Mouse (Mus musculus) heart, postnatal 14 days (tissue): ENCODE results near the gene Tmem262. TPM values are rescaled to one million over a fixed set of nuclear protein-coding genes. Genes with fewer than 3 reads are reported as not detected.

Source experiments
- DNase-seq, 2 experiments: peaks; one replicate each; pipeline ENCODE4 v3.0.0; 2021 to 2022
- intact Hi-C: fragments of 180-260 bp; cut with DNase I; formaldehyde crosslinking; loops from one replicate; pipeline ENCODE4 v1.15.1; 2025
- total RNA-seq, 2 experiments: library from RNA; stranded (reverse); gene quantifications; 2 replicates each; pipeline ENCODE4 v1.2.3; 2021

Tmem262 gene
- total RNA-seq, 2 experiments from 2014 or later = not detected

GRCm38 (mm10) chr19:6085417-6085879 is 5.6 kb downstream of the Tmem262 start:
- DNase-seq = peak; percentile 26 to 30
- intact Hi-C loops = loop anchor here (2.0 kb wide), 1 partner anchor 29 kb away; the partner anchor contains the start of genes Fau and Mrpl49

GRCm38 (mm10) chr19:6088841-6089240 is 9.0 kb downstream of the Tmem262 start:
- intact Hi-C loops = no loop called here
- DNase-seq = no peak

- no peak for DNase-seq
- intact Hi-C loops = no loop called here
Measured at GRCm38 (mm10) chr19:6094119-6094518, 14.3 kb downstream of the Tmem262 start, which contains the start of gene AC131692.1. Gene AC131692.1 (plus strand): TSS chr19:6094419.

- DNase-seq = no peak
- intact Hi-C loops = no loop called here
Measured at GRCm38 (mm10) chr19:6097847-6098246, 18.0 kb downstream of the Tmem262 start.

- intact Hi-C loops = no loop called here
- DNase-seq = no peak
Measured at GRCm38 (mm10) chr19:6101186-6101585, 21.4 kb downstream of the Tmem262 start.

- DNase-seq = peak in 1 of 2 experiments; percentile 21
- intact Hi-C loops = no loop called here
Measured at GRCm38 (mm10) chr19:6102169-6102853, 22.5 kb downstream of the Tmem262 start.

GRCm38 (mm10) chr19:6104476-6104875 is 24.6 kb downstream of the Tmem262 start:
- intact Hi-C loops = no loop called here
- no peak for DNase-seq

- intact Hi-C loops = no loop called here
- DNase-seq = no peak
Measured at GRCm38 (mm10) chr19:6105586-6105985, 25.8 kb downstream of the Tmem262 start, which contains the start of gene Naaladl1. Gene Naaladl1 (plus strand): TSS chr19:6105782.

GRCm38 (mm10) chr19:6113116-6113515 is 33.3 kb downstream of the Tmem262 start:
- no peak for DNase-seq
- intact Hi-C loops = no loop called here

- no peak for DNase-seq
Measured at GRCm38 (mm10) chr19:6116113-6116850, 36.4 kb downstream of the Tmem262 start.

GRCm38 (mm10) chr19:6117346-6117985 is 37.6 kb downstream of the Tmem262 start:
- no peak for DNase-seq
- intact Hi-C loops = no loop called here

More at GRCm38 (mm10) chr19:6116113-6116850, 36.4 kb downstream of the Tmem262 start:
- intact Hi-C loops = no loop called here

GRCm38 (mm10) chr19:6117986-6118676 is 38.3 kb downstream of the Tmem262 start, which contains the start of gene Sac3d1:
Gene Sac3d1 (minus strand): TSS chr19:6118650.
- DNase-seq = peak; percentile 85 to 88
- intact Hi-C loops = no loop called here

GRCm38 (mm10) chr19:6118677-6119185 is 38.9 kb downstream of the Tmem262 start:
- intact Hi-C loops = no loop called here
- no peak for DNase-seq

GRCm38 (mm10) chr19:6121761-6122160 is 41.9 kb downstream of the Tmem262 start:
- intact Hi-C loops = no loop called here
- DNase-seq = no peak

- intact Hi-C loops = no loop called here
- DNase-seq = no peak
Measured at GRCm38 (mm10) chr19:6123330-6123729, 43.5 kb downstream of the Tmem262 start.

- intact Hi-C loops = loop anchor here (2.0 to 5.0 kb wide), 3 partner anchors 78 to 207 kb away; partner anchors contain the start of genes Men1, Pola2 and Syvn1
- no peak for DNase-seq
Measured at GRCm38 (mm10) chr19:6124898-6125297, 45.1 kb downstream of the Tmem262 start.

- peak; percentile 44 to 76 for DNase-seq
- intact Hi-C loops = loop anchor here (5.0 kb wide), 2 partner anchors 79 to 206 kb away; partner anchors contain the start of genes Men1 and Syvn1
Measured at GRCm38 (mm10) chr19:6126289-6126688, 46.5 kb downstream of the Tmem262 start.

- no peak for DNase-seq
- intact Hi-C loops = loop anchor here (5.0 kb wide), 2 partner anchors 80 to 205 kb away; partner anchors contain the start of genes Men1 and Syvn1
Measured at GRCm38 (mm10) chr19:6126789-6127580, 47.2 kb downstream of the Tmem262 start.
